Mouse (Mus musculus) testis, adult 2 months (tissue): ENCODE measurements around the gene Mad1l1.

Experiments used
- CTCF ChIP-seq: fragments of 200-500 bp; IDR thresholded peaks from 2 replicates; pipeline ENCODE4 v1.5.1; 2012; ENCODE audit warnings: low read depth, mild to moderate bottlenecking, inconsistent platforms, low read length, moderate library complexity; ENCODE audit not compliant: control insufficient read depth, insufficient read depth, insufficient replicate concordance
- POLR2A ChIP-seq: fragments of 200-500 bp; IDR thresholded peaks from 2 replicates; pipeline ENCODE4 v1.6.1; 2012; ENCODE audit warnings: low read depth, mild to moderate bottlenecking, inconsistent platforms, low read length, moderate library complexity; ENCODE audit not compliant: control insufficient read depth

DNA sequence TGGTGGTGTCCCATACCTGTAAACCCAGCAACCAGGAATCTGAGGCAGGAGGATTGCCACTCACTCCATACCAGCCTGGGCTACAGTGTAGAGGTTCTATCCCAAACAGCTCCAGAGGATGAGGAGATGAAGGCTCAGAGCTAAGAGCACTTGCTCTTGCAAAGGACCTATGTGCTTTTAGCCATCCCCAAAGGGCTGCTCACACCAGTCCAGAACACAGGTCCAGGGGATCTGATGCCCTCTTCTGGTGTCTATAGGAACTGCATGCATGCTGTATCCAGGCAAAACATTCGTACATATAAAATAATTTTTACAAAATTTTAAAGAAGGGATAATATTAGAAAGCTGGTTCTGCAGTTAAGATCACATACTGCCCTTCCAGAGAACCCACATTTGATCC lies 15.3 kb upstream of the Mad1l1 start:
- TF ChIP-seq CTCF (peak; percentile 57; the same call in 1 of the 2 replicates), POLR2A (no peak)
